Mouse (Mus musculus) c-Kit-negative CD71-positive TER-119-positive erythroid progenitor cells, embryonic 14.5 days (primary cell): ENCODE results near the gene B3glct.

ENCODE experiments used
- DNase-seq: peaks from one replicate; pipeline ENCODE4 v3.0.0-alpha.2; 2013; ENCODE audit warnings: low read depth, low spot score

Gene B3glct

DNA sequence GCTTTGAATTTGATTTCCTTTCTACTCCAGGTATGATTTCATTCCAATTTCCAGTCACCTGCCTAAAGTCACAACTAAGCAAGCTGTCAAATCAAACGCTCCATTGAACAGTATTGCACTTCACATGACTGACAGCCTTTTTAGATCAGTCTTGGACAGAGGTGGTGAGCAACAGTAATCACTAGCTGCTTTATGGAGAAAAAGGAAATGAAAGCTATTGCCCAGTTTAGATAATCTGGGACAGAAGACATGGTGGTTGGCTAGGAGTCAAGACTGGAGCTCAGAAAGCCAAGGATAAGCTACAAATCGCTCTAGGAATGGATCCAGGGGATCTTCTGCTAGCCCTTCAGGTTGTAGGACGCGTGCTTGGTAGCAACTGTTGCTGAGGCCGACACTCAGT is 14.6 kb upstream of the B3glct start:
- DNase-seq = no peak

DNA sequence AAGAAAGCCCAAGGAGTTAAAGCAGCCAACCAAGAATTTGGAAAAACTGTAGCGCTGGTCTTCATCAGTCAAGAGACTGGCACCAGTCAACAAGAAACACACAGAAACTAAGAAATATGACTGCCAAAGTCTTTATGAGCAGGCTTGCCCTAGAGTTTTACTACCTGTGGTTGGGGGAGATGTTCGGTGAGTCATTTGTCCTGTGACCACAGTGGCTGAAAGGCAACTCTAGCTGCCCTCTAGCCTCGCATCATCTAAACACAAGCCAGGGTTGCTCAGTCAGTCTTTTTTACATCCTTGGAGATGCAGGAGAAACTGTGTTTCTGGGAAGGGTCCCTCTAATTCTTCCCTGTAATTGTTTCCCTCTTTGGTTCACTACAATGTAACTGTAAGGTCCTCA is 834 bp upstream of the B3glct start:
- DNase-seq = no peak

DNA sequence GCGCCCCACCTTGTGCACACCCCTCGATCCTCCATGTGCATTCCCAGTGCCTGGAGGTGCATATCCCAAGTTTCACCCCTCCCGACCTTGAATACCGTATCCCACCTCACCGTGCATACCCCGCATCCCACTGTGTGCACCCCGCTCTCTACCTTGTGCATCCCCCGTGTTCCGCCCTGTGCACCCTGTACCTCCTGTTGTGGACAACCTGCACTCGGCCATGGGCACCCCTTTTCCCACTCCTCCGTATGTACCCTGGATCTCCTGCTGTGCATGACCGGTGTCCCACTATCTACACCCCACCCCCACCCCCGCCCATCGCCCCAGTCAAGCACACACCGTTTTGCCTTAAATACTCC is 939 bp downstream of the B3glct start:
- no peak for DNase-seq

DNA sequence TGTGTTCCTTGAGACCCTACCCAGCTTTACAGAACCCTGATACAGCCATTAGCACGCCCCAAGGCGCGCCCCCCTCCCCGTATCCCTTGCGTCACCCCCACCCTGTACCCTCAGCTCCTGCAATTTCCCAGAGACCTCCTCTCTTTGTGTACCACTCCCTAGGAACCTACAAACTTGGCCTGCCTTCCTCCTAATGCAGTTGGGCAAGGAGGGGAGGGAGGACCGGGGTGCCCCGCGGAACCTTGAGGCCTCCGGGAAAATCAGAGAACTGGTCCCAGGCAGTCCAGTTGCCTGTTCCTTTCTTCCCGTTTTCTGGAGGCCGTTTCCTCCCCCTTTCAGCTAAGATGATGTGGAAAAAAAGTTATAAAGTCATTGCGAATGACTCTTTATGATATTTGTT is 1.3 kb downstream of the B3glct start:
- DNase-seq = no peak

DNA sequence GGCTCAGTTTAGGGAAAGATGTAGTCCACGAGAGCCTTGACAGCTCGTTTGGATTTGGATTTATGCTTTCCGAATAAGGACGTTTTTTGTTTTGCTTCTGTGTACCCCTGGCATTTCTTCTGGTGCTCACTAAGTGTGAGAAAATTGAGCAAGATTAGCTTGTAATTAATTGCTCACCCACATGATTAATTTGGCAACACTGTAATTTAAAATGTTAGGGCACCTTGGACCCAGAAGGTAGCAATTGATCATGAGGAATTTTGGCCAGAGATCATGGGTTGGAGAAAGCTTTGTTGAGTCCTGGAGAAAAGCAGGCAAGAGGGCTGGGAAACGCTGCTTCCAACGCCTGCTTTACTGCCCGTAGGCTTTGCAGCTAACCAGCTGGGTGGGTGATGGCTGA is 1.9 kb downstream of the B3glct start:
- no peak for DNase-seq

DNA sequence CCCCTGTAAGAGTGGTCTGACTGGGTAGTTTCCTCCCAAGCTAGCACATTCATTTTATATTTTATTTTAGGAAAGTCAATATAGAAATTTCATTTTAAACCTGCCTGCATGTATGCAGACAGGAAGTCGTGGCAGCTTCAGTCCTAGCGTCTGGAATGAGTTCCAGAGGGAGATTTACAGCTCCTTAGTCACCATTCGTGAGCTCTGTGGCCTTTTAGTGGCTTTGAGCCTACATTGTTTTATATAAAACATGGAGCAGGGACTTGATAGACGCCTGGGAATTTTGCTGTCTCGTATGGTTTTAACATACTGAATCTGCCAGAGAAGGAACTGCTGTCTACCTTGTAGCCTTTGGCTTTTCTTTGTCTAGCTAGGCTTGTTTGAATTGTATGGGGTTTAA is 2.9 kb downstream of the B3glct start:
- no peak for DNase-seq

DNA sequence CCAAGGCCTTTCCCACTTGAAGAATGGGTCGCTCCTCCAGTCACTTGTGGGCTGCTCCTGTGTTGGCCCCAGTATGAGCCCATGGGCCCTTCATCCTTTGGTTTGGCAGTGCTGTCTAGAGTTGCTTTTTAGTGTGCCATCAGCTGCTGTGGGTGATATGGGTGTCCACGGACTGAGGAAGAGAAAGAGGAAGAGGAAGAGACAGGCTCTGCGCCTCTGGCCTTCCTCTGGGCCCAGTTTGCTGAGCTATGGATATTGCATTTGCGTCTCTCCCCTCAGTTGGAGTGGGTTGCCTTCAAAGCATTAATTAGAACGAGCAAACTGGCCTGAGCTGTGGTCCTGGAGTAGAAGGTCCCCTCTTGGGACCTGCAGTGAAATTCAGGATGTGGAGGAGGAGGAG is 11.8 kb downstream of the B3glct start:
- no peak for DNase-seq

DNA sequence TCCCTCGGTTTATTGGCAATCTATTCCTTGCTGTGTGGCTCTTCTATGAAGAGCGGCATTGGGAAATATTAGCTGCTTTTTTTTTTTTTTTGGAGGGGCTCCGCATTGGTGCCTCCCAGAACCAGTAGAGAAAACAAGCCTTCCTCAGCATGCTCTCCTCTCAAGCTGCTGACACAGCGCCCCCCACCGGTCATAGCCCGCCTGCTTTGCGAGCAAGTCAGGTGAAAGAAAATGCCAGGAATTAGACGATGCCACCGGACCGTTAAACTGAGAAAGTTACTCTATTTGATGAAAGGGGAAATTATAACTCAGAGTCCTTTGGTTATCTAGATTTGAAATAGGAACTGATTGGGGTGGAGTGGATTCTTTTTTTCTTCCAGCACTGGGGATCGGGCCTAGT is 14.5 kb downstream of the B3glct start:
- DNase-seq = no peak

DNA sequence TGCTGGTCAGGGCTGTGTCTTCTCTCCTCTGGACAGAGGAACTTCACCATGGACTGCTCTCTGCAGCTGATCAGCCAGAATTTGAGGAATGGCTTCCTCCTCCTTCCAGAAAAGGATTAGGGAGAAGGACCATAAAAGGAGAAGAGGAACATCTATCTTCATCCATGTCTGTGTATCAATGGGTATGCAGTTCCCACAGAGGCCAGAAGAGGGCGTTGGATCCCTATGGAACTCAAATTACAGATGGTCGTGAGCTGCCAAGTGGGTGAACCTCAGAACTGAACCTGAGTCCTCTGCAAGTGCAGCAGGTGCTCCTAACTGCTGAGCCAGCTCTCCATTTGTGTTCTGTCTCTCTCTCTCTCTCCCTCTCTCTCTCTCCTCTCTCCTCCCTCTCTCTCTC is 15.2 kb downstream of the B3glct start:
- no peak for DNase-seq

DNA sequence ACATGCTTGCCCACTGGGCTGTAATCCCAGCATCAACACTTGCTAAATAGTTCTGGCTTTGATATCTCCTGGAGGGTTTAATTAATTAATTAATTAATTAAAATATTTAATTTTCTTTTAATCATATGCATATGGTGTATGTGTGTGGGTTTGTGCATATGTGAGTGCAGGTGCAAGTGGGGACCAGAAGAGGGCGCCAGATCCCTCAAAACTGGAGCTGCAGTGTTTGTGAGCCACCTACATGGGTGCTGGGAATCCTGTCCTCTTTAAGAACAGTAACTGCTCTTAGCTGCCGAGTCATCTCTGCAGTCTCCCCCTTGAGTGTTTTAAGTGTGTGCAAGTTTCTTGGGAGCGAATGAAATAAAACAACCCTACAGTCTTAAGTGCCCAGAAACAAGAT is 15.9 kb downstream of the B3glct start:
- no peak for DNase-seq

DNA sequence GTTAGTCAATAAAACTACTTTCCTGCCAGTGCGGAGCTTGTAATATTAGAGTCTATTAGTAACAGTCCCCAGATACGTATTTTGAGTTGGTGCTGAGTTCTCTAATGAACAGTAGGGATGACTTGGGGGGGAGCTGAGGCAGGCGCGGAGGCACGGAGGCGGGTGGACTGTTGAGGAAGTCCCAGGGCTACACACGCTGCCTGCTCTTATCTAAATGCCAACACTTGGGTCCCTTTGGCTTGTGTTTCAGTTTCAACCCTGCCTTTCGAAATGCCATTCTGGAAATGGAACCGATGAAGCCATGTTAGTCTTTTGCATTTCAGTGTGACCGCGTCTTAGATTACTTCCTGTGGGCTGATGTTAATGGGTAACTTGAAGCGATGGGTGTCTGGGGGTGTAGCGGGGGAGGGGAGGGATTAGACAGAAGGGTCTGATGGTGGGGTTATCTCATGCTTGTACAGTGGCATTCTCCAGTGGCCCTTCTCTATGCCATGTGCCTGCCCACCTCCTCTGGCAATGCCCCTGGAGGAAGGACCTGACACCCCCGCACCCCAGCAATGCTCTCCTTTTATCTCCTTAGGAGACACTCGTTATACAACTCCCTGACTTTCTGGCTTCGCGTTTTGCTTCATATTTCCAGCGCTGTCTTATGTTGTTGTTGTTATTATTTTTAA is 17.2 kb downstream of the B3glct start:
- no peak for DNase-seq

DNA sequence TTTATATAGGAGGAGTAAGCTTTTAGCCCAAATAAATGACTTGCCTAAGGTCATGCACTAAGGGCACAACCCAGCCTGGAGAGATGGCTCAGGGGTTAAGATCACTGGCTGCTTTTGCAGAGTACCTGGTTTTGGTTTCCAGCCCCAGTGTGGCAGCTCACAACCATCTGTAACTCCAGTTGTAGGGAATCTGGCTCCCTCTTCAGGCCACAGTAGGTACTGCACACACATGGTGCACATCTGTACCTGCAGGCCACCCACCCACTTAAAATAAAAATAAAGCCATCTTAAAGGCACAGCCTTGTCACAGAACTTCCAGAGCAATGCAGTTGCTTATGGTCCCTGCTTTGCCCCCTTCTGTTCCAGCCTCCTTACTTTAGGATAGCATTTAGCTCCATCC is 24.7 kb downstream of the B3glct start:
- DNase-seq = no peak

DNA sequence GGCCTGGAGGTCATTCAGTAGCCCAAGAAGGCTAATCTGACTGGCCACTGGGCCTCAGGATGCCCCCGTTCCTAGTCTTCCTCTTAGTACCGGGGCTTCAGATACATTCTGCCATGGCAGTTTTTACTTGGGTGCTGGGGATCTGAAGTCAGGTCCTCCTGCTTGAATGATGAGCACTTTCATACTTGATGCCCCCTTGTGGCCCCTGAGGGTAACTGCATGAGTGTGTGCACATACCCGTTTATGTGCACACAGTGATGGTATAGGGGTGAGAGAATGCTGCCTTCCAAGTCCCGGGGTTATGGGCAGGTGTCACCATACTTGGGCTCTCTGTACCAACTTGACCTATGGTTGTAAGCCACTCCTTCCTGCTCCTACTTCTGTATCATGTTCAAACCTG is 33.5 kb downstream of the B3glct start:
- DNase-seq = no peak

DNA sequence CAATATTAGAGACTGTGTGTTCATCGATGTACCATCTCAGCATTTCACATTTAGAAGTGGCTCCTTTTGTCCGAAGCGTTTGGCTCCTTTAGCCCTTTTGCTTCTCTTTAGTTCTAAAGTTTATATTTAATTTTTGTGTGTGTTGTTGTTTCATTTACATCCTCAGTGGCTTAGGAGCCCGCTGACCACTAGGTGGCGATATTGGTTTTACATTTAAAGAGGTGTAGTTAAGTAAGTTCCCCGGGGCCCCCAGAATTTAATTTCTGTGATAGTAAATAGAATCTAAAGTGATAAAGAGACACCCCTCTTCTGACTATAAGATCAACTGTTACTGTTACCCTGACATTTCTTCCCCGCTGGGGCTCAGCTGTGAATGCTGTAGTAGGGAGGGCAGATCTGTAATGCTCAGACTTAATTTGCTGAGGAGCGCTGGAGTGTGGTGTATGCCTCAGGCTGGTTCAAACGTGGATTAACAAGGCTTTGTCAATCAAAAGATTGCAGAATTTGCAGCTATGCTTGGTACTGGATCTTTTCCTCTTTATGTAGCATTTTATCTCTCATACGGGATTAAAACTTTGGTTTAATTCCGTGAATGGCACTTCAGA is 35.2 kb downstream of the B3glct start:
- peak; percentile 22 for DNase-seq

DNA sequence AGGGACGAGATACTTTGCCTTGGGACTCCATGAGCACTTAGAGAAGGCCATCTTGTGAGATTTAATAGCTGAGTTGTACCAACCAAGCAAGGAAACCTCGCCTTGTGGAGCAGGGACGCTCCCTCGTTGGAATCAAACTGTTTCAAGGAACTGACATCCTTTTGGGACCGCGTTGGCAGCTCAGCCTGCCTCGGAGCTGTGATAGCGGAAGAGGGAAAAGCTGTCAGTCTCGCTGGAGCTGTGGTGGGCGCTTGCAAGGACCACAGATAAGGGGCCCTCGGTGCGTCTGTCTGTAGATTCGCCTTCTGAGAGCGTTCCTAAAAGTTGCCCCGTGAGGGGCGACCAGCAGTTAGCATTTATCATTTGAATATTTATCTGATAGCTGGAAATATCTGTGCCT is 35.8 kb downstream of the B3glct start:
- no peak for DNase-seq

DNA sequence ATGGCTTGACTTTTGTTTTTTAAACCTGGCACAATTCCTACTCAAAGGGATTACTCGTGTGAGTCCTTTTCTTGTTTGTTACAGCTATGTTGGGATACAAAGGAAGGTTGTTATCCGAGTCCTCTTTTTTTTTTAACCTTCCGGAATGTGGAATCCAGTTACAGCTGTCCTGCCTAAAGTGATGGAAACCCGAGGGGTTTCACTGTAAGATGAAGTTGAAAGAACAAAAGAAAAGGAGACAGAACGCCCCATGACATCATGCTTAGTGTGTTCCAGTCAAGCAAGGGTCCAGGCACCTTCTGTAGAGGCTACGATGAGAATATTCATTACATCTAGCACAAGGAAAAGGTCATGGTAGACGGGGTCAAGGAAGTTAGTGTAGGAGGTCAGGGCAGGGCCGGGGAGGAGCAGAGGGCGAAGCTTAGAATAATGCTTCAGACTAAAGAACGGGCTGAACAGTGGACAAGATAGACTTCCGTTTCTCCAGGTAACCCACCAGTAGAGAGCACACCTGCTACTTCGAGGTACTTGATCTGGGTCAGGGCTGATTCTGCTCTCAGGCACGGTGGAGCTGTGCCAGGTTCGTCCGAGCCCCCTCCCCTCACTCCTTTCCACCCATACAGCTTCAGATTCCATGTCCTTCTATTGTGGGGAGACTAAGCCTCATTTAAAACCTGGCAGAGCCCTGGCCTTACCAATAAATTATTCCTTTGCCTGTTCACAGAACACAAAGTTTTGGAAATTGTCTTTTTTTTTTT is 37.7 kb downstream of the B3glct start:
- no peak for DNase-seq

DNA sequence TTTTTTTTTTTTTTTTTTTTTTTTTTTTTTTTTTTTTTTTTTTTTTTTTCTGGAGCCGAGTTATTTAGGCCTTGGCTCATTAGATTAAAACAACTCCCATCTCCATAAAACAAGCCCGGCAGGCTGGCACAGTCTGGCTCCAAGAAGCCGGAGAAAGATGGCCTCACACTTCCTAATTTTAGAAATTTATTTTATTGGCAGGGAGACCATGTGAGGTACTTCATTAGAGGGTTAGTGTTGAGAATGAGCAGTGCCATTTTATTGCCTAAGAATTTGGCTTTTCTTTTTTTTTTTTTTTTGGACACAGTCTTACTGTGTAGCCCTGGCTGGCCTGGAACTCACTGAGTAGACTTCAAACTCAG is 38.3 kb downstream of the B3glct start:
- DNase-seq = no peak

DNA sequence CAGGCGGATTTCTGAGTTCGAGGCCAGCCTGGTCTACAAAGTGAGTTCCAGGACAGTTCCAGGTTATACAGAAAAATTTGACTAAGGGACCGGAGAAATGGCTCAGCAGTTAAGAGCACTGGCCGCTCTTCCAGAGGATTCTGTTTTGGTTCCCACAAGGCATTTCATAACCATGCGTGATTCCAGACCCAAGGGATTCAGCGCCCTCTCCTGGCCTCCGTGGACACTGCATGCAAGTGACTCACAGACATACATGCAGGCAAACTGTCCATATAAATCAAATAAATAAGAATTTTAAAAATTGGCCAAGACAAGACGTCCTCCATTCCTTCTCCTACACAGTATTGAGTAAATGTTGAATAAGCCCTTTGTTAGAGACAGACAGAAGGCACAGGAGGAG is 53.7 kb downstream of the B3glct start:
- no peak for DNase-seq

DNA sequence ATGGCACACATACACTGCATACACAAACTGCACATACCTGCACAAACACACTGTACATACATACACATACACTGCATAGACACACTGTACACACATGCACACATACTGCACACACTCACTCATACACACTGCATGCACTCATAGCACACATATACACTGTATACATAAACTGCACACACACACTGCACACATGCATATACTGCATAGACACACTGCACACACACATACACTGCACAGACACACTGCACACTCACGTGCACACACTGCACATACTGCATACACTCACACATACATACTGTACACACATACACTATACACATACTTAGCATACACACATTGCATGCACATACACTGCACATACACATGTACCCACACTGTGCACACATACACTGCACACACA is 59.2 kb downstream of the B3glct start:
- DNase-seq = no peak

DNA sequence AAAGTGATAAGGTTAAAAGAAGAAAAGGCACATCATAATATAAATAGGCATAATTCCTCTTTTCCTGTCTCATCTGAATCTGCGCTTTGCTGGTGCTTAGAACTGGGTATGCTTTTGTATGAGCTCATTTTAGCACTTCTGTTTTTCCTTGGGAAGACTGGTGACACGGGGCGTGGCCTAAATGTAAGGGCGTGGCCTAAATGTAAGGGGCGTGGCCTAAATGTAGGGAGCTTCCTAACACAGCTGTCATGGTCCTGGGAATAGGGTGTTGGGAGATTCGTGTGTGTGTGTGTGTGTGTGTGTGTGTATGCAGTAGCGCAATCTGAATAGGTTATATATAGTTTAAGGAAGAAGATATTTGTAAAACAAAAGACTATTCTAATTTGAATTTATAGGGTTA is 62.1 kb downstream of the B3glct start:
- no peak for DNase-seq

DNA sequence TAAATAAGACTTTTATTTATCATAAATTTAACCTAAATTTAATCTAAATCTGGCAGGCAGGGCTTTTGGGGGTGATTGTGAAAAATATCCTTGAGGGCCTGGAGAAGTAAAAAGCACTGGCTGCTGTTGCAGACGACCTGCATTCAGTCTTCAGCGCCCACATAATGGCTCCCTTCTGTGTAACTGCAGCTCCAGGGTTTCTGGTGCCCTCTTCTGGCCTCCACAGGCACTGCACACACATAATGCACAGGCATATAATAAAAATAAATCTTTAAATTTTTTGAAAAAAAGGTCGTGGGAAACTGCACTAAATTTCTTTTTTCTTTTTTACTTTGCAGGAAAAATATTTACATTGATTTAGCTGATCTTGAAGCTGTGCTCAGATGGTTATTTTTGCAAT is 62.7 kb downstream of the B3glct start:
- DNase-seq = no peak

DNA sequence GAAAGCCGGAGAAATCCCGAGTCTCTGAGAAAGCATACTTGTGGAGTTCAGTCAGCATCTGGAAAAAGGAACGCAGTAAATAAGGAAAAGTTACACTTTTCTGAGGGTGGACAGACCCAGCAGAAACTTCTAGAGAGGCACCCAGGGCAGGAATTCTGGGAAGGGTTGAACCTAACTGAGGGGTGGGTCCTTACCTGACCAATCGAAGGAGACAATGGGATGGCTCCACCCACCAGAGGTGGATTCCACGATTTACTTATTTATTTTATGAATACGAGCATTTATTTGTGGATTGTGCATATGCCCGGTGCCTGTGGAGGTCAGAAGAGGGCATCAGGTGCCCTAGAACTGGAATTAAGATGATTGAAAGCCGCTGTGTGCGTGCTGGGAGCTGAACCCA is 64.3 kb downstream of the B3glct start:
- DNase-seq = no peak

DNA sequence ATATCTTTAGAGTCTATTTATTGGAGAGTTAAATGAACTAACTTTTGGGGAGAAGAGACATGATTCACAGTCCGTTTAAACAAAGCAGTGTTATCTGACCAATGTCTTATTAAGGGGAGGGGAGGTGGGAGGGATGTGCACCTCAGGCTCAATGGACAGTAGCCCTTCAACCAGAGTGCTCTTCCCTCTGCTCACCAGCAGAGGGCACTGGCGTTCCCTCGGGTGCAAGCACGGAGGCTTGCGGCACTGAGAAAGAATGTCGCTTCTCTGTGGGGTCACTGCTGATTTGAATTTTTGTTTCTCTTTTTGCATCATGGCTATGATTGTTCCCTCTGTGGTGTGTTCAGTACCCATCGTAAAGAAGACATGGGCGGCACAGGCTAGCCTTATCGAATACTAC is 67.0 kb downstream of the B3glct start:
- DNase-seq = no peak
